Mouse (Mus musculus) bone marrow, adult 2 months (tissue): Measurements from ENCODE around the gene Dll1.

Experiments
- CTCF ChIP-seq: fragments of 200-500 bp; IDR thresholded peaks from 2 replicates; pipeline ENCODE4 v1.5.1; 2011; ENCODE audit warnings: low read length, control low read depth; ENCODE audit not compliant: control insufficient read depth, insufficient read depth
- POLR2A ChIP-seq: fragments of 200-500 bp; IDR thresholded peaks from 2 replicates; pipeline ENCODE4 v1.6.1; 2011; ENCODE audit warnings: low read depth, mild to moderate bottlenecking, control low read depth, low read length, borderline replicate concordance; ENCODE audit not compliant: control insufficient read depth

DNA sequence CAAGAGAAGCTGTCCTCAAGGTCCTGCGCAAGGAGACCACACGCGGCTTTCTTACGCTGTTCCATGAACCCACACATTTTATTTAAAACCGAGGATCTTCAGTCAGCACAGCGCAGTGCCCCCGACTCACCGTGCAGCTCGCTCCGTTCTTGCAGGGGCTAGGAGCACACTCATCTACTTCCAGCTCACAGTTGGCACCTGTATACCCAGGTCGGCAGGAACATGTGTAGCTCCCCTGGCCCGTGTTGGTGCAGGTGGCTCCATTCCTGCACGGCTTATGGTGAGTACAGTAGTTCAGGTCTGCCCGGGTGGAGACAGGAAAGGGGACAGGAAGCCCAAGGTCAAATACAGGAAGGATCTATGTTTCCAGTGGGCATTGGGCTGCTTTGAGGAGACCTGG, 6.3 kb downstream of the Dll1 start:
- TF ChIP-seq POLR2A (no peak), CTCF (no peak)
